Mouse (Mus musculus) ES-E14 (cell line): ENCODE measurements around the gene Armc7.

Experiments
- CHD2 ChIP-seq: IDR thresholded peaks from 2 replicates; pipeline ENCODE4 v1.6.1; 2014; ENCODE audit warnings: mild to moderate bottlenecking, low read depth, low read length, inconsistent platforms
- ZC3H11A ChIP-seq: IDR thresholded peaks from 2 replicates; pipeline ENCODE4 v1.6.1; 2012; ENCODE audit warnings: low read depth, mild to moderate bottlenecking, inconsistent platforms, low read length, borderline replicate concordance
- ZNF384 ChIP-seq: IDR thresholded peaks from 2 replicates; pipeline ENCODE4 v1.6.1; 2012; ENCODE audit warnings: low read depth, low read length, inconsistent platforms

- TF ChIP-seq CHD2, result no peak
- no peak for TF ChIP-seq ZC3H11A
- no peak for TF ChIP-seq ZNF384
Measured at GRCm38 (mm10) chr11:115453306-115453705, 22.2 kb upstream of the Armc7 start.
